Mouse (Mus musculus) liver, embryonic 15.5 days (tissue): ENCODE data around the gene Klc1. TPM values are rescaled to one million over a fixed set of nuclear protein-coding genes. Genes with fewer than 3 reads are reported as not detected.
"Not testable (repeated sequence)": the region's sequence is repeated elsewhere in the genome, so short reads cannot be mapped to it uniquely, and the experiment has no call there.

Experiments used
- ATAC-seq: fragments of 200-750 bp; cut with Nextera tagmentation; 2 replicates; pipeline ENCODE4 v1.8.0; 2017; ENCODE audit warnings: moderate number of reproducible peaks, mild to moderate bottlenecking, moderate library complexity; ENCODE audit not compliant: insufficient read depth
- H3K27ac ChIP-seq: fragments of 300-500 bp; sonication (generic); replicated peaks from 2 replicates; pipeline ENCODE4 v1.5.1; 2015; ENCODE audit warnings: mild to moderate bottlenecking, inconsistent platforms
- H3K27me3 ChIP-seq: fragments of 300-500 bp; sonication (generic); 2 replicates; pipeline ENCODE4 v1.6.1; 2015; ENCODE audit warnings: mild to moderate bottlenecking, inconsistent platforms
- H3K36me3 ChIP-seq: fragments of 300-500 bp; sonication (generic); replicated peaks from 2 replicates; pipeline ENCODE4 v1.6.1; 2015; ENCODE audit warnings: moderate library complexity, mild to moderate bottlenecking, inconsistent platforms
- H3K4me1 ChIP-seq: fragments of 300-500 bp; sonication (generic); replicated peaks from 2 replicates; pipeline ENCODE4 v1.6.1; 2015; ENCODE audit warnings: inconsistent platforms
- H3K4me2 ChIP-seq: fragments of 300-500 bp; sonication (generic); 2 replicates; pipeline ENCODE4 v1.6.1; 2015; ENCODE audit warnings: moderate library complexity, mild to moderate bottlenecking, inconsistent platforms
- H3K4me3 ChIP-seq: fragments of 300-500 bp; sonication (generic); replicated peaks from 2 replicates; pipeline ENCODE4 v1.5.1; 2015; ENCODE audit warnings: mild to moderate bottlenecking, inconsistent platforms
- H3K9ac ChIP-seq: fragments of 300-500 bp; sonication (generic); 2 replicates; pipeline ENCODE4 v1.6.1; 2015; ENCODE audit warnings: moderate library complexity, mild to moderate bottlenecking, inconsistent platforms
- H3K9me3 ChIP-seq: fragments of 300-500 bp; sonication (generic); replicated peaks from 2 replicates; pipeline ENCODE4 v1.6.1; 2016; ENCODE audit warnings: inconsistent platforms
- WGBS: fragments of 180-500 bp; shearing (Covaris S2); methylation state at CpG from one replicate; pipeline ENCODE4 v1.1.7; 2015; ENCODE audit warnings: mixed read lengths; ENCODE audit not compliant: insufficient replicate concordance; 5-methylcytosine and 5-hydroxymethylcytosine counted together
- polyA plus RNA-seq: library from polyadenylated mRNA; unstranded; fragments of >200 nt; fragmentation: Nextera tagmentation; extraction: Ambion mirVana; gene quantifications from 2 replicates; pipeline ENCODE4 v1.2.1, GENCODE M21; 2015

The Klc1 gene
- polyA plus RNA-seq, 1 experiment from 2014 or later, result 18.3 TPM

- no peak for ATAC-seq
- Histone ChIP-seq H3K4me2 (no peak overlapping the region), H3K9ac (no peak overlapping the region), H3K27ac (no peak overlapping the region), H3K27me3 (no peaks in the 10 kb centered on the region), H3K36me3 (peaks cover 16% of the 10 kb centered on the region), H3K4me3 (no peak overlapping the region), H3K4me1 (no peaks in the 10 kb centered on the region), H3K9me3 (no peaks in the 10 kb centered on the region)
- WGBS, result 69% methylated on average over 12 of the region's 12 CpGs
Measured at GRCm38 (mm10) chr12:111725338-111726121, 33.1 kb upstream of the Klc1 start.

- 35% methylated on average over 4 of the region's 4 CpGs for WGBS
Measured at GRCm38 (mm10) chr12:111726122-111726463, 32.6 kb upstream of the Klc1 start.

GRCm38 (mm10) chr12:111727956-111728355 lies 30.7 kb upstream of the Klc1 start:
- WGBS, result 79% methylated on average over 1 of the region's 1 CpGs
- no peaks in the 10 kb centered on the region for H3K9me3 ChIP-seq
- H3K27me3 ChIP-seq, result no peaks in the 10 kb centered on the region
- no peak overlapping the region for H3K4me3 ChIP-seq
- no peak for ATAC-seq
- peaks cover 23% of the 10 kb centered on the region for H3K36me3 ChIP-seq
- no peak overlapping the region for H3K9ac ChIP-seq
- H3K4me1 ChIP-seq, result peaks cover 15% of the 10 kb centered on the region
- no peak overlapping the region for H3K27ac ChIP-seq
- no peak overlapping the region for H3K4me2 ChIP-seq

More at GRCm38 (mm10) chr12:111726122-111726463, 32.6 kb upstream of the Klc1 start:
- no peak for ATAC-seq
- Histone ChIP-seq H3K4me3 (no peak overlapping the region), H3K27me3 (no peaks in the 10 kb centered on the region), H3K4me2 (no peak overlapping the region), H3K27ac (no peak overlapping the region), H3K36me3 (peaks cover 16% of the 10 kb centered on the region), H3K9me3 (no peaks in the 10 kb centered on the region), H3K9ac (no peak overlapping the region), H3K4me1 (no peaks in the 10 kb centered on the region)

- ATAC-seq, result peak; percentile 81
- Histone ChIP-seq H3K9ac (no peak overlapping the region), H3K4me2 (peak overlapping the region; percentile 42; the same call in 1 of the 2 replicates), H3K9me3 (no peaks in the 10 kb centered on the region), H3K4me3 (no peak overlapping the region), H3K27me3 (no peaks in the 10 kb centered on the region), H3K36me3 (peaks cover 7% of the 10 kb centered on the region), H3K27ac (no peak overlapping the region), H3K4me1 (peaks cover 16% of the 10 kb centered on the region)
- 27% methylated on average over 30 of the region's 30 CpGs for WGBS
Measured at GRCm38 (mm10) chr12:111731822-111732807, 26.5 kb upstream of the Klc1 start.

GRCm38 (mm10) chr12:111732921-111733320 lies 25.7 kb upstream of the Klc1 start:
- WGBS, result 61% methylated on average over 5 of the region's 5 CpGs
- H3K4me1 ChIP-seq, result peaks cover 16% of the 10 kb centered on the region
- H3K4me3 ChIP-seq, result no peak overlapping the region
- no peak for ATAC-seq
- H3K9me3 ChIP-seq, result no peaks in the 10 kb centered on the region
- H3K4me2 ChIP-seq, result no peak overlapping the region
- no peak overlapping the region for H3K9ac ChIP-seq
- no peak overlapping the region for H3K27ac ChIP-seq
- H3K27me3 ChIP-seq, result no peaks in the 10 kb centered on the region
- H3K36me3 ChIP-seq, result peaks cover 7% of the 10 kb centered on the region

- H3K4me3 ChIP-seq, result no peak overlapping the region
- no peaks in the 10 kb centered on the region for H3K27me3 ChIP-seq
- no peak overlapping the region for H3K27ac ChIP-seq
- peaks cover 7% of the 10 kb centered on the region; the same call in 1 of the 2 replicates for H3K36me3 ChIP-seq
- 75% methylated on average over 3 of the region's 3 CpGs for WGBS
- no peak overlapping the region for H3K4me2 ChIP-seq
- peaks cover 16% of the 10 kb centered on the region for H3K4me1 ChIP-seq
- ATAC-seq, result no peak
- no peaks in the 10 kb centered on the region for H3K9me3 ChIP-seq
- no peak overlapping the region for H3K9ac ChIP-seq
Measured at GRCm38 (mm10) chr12:111734912-111735311, 23.7 kb upstream of the Klc1 start.

GRCm38 (mm10) chr12:111736676-111737075 lies 22.0 kb upstream of the Klc1 start:
- not testable (repeated sequence) for ATAC-seq, H3K27me3 ChIP-seq, H3K4me2 ChIP-seq, H3K9me3 ChIP-seq, H3K4me3 ChIP-seq, H3K36me3 ChIP-seq, H3K9ac ChIP-seq, H3K27ac ChIP-seq
- WGBS, result 71% methylated on average over 8 of the region's 8 CpGs
- H3K4me1 ChIP-seq, result peaks cover 14% of the 10 kb centered on the region

GRCm38 (mm10) chr12:111737370-111737769 lies 21.3 kb upstream of the Klc1 start:
- H3K4me3 ChIP-seq, result no peak overlapping the region
- H3K9ac ChIP-seq, result no peak overlapping the region
- H3K9me3 ChIP-seq, result no peaks in the 10 kb centered on the region
- ATAC-seq, result no peak
- H3K27me3 ChIP-seq, result no peaks in the 10 kb centered on the region
- WGBS, result 60% methylated on average over 9 of the region's 9 CpGs
- H3K27ac ChIP-seq, result no peak overlapping the region
- peaks cover 7% of the 10 kb centered on the region for H3K4me1 ChIP-seq
- H3K4me2 ChIP-seq, result no peak overlapping the region
- H3K36me3 ChIP-seq, result no peaks in the 10 kb centered on the region

GRCm38 (mm10) chr12:111738754-111739153 lies 19.9 kb upstream of the Klc1 start:
- WGBS, result 37% methylated on average over 3 of the region's 3 CpGs
- Histone ChIP-seq H3K4me2 (no peak overlapping the region), H3K27ac (no peak overlapping the region), H3K4me3 (no peak overlapping the region), H3K4me1 (no peaks in the 10 kb centered on the region), H3K9me3 (no peaks in the 10 kb centered on the region), H3K27me3 (no peaks in the 10 kb centered on the region), H3K36me3 (no peaks in the 10 kb centered on the region), H3K9ac (no peak overlapping the region)
- ATAC-seq, result no peak

- 50% methylated on average over 8 of the region's 8 CpGs for WGBS
- no peak overlapping the region for H3K4me2 ChIP-seq
Measured at GRCm38 (mm10) chr12:111741338-111741737, 17.3 kb upstream of the Klc1 start.

GRCm38 (mm10) chr12:111743419-111743818 lies 15.2 kb upstream of the Klc1 start:
- Histone ChIP-seq H3K4me1 (peaks cover 18% of the 10 kb centered on the region), H3K9me3 (no peaks in the 10 kb centered on the region), H3K4me2 (no peak overlapping the region), H3K27ac (no peak overlapping the region), H3K27me3 (no peaks in the 10 kb centered on the region), H3K4me3 (no peak overlapping the region), H3K9ac (no peak overlapping the region), H3K36me3 (no peaks in the 10 kb centered on the region)
- WGBS, result 57% methylated on average over 2 of the region's 2 CpGs
- no peak for ATAC-seq

More at GRCm38 (mm10) chr12:111741338-111741737, 17.3 kb upstream of the Klc1 start:
- H3K27me3 ChIP-seq, result no peaks in the 10 kb centered on the region
- H3K36me3 ChIP-seq, result no peaks in the 10 kb centered on the region
- no peak for ATAC-seq
- H3K27ac ChIP-seq, result no peak overlapping the region
- peaks cover 14% of the 10 kb centered on the region for H3K4me1 ChIP-seq
- no peaks in the 10 kb centered on the region for H3K9me3 ChIP-seq
- H3K4me3 ChIP-seq, result no peak overlapping the region
- no peak overlapping the region for H3K9ac ChIP-seq
